Mouse (Mus musculus) granulocyte monocyte progenitor cell, adult 5-6 weeks (primary cell): ENCODE results near the gene Ap2m1. TPM values are rescaled to one million over a fixed set of nuclear protein-coding genes. Genes with fewer than 3 reads are reported as not detected.
"Not testable (repeated sequence)": the region's sequence is repeated elsewhere in the genome, so short reads cannot be mapped to it uniquely, and the experiment has no call there.

Experiments
- ATAC-seq: replicated peaks from 2 replicates; pipeline ENCODE4 v1.8.0; 2016; ENCODE audit warnings: mild to moderate bottlenecking, moderate TSS enrichment, inconsistent platforms; ENCODE audit not compliant: poor library complexity, severe bottlenecking
- total RNA-seq, 2 experiments: library from RNA; stranded (forward) in 1 of 2; stranded (reverse) in 1 of 2; fragments of 200-712, 200-1000 nt in 1 of 2; fragments of >200 nt in 1 of 2; fragmentation: Nextera tagmentation in 1 of 2; gene quantifications; 2 replicates each; pipeline ENCODE4 v1.2.3; 2014 to 2017

Ap2m1 gene
- total RNA-seq (2014; fragmentation: Nextera tagmentation): 206 and 247 TPM in 2 replicates
- 175 and 225 TPM in 2 replicates for total RNA-seq (2017)

- peak; percentile 89 for ATAC-seq
Observed at GRCm38 (mm10) chr16:20535296-20536080, at the start of gene Ap2m1. Gene Ap2m1, plus strand, starts transcription at chr16:20535478.

DNA sequence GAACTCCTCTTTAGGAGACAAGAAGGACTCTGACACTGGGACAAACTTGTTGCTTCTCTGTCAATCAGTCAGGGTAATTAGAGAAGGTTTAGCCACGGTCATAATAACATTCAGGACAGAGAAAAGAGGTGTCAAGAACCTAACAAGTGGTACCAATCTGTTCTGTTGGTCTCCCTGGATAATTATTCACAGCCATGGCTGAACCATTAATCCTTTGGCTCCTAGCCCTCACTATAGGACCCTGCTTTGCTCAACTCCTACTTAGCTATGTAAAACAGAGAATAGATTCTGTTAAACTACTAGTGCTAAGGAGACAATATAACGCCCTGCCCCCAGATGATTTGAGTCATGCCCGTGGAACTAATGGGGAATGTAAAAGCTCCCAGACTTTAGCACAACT, 49.2 kb upstream of the Ap2m1 start:
- no peak for ATAC-seq

DNA sequence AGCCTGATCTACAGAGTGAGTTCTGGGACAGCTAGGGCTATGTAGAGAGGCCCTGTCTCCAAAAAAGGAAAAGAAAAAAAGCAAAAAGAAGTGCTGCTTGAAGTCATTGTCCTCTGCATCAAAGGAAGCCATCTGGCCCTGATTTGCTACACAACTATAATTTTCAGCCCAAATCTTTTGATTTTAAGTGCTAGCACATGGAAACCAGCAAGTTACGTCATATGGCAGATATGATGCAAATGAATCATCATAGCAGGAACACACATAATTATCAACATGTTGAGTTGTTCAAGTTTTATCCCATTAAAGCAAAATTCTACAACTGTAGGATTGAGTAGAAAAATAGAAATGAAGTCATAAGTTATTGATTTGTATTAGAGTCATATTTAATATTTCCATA, 47.1 kb upstream of the Ap2m1 start:
- no peak for ATAC-seq

- ATAC-seq: not testable (repeated sequence)
Observed at GRCm38 (mm10) chr16:20488751-20489150, 46.5 kb upstream of the Ap2m1 start.

GRCm38 (mm10) chr16:20489233-20489632, 46.0 kb upstream of the Ap2m1 start:
- no peak for ATAC-seq

- no peak for ATAC-seq
Observed at GRCm38 (mm10) chr16:20490581-20490980, 44.7 kb upstream of the Ap2m1 start.

DNA sequence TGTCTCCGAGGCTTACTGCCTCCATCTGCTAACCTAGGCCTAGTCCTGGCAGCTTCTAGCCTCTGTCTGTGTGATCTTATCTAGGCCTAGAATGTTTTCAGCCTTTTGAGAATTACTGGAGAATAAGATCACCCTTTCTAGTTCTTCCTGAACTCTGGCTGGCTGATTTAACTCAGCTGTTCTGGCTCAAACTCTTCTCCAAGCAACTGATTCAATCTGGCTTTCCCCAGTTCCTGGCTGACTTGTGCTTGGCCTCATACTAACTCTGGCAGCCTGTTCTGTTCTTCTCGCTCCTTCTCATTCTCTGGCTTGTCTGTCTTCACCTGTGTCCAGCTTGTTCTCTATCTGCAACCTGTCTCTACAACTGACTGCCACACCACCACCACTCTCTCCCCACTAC, 44.0 kb upstream of the Ap2m1 start:
- no peak for ATAC-seq

GRCm38 (mm10) chr16:20493452-20493851, 41.8 kb upstream of the Ap2m1 start:
- no peak for ATAC-seq

DNA sequence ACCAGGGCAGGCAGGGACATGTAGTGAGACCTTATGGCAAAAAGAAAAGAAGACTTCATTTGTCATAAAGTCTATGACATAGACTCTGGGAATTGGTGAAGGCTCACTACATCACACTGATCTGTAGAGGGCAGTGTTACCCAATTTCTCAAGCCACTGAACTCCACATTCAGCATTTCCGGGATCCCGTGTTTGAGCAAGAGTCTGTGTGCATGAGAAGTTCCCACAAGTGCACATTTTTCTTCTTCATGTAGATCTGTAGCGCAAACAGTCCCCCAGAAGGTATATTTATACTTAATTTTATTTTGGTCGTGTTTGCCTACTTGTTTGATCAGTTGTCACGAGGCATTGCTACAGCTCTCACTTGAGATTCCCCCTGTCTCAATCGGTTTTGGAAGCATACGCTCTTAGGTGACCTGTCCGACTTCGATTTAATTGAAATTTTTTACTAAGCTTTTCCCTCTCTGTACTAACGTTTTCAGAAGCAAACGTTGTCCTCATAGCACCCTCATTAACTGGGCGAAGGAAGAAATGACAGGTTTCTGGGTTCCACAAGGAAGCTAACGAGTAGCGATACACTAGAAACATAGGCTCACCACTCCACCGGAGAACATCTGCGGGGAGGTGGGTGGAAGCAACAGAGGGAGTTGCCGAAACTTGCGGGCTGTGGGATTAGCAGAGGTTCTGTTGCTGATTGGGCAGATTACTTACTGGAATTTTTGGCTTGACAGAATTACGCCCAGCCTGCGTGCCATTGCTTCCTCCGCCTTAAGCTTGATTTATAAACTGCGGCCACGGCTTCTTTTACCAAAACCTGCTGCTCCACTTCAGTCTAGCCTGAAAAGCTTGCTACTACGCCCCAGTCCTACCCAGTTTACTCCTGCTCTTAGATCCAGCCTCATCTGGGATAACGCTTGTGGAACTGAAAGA, 38.3 kb upstream of the Ap2m1 start:
- ATAC-seq: peak; percentile 78

- ATAC-seq: no peak
Observed at GRCm38 (mm10) chr16:20497980-20498676, 37.1 kb upstream of the Ap2m1 start.

GRCm38 (mm10) chr16:20498677-20499475, 36.4 kb upstream of the Ap2m1 start, which contains the start of gene Eif2b5:
Gene Eif2b5, plus strand, starts transcription at chr16:20498817.
- peak; percentile 93 for ATAC-seq

- no peak for ATAC-seq
Observed at GRCm38 (mm10) chr16:20506000-20506399, 29.3 kb upstream of the Ap2m1 start.

- ATAC-seq: no peak; the same call in 1 of the 2 replicates
Observed at GRCm38 (mm10) chr16:20509349-20509748, 25.9 kb upstream of the Ap2m1 start.

DNA sequence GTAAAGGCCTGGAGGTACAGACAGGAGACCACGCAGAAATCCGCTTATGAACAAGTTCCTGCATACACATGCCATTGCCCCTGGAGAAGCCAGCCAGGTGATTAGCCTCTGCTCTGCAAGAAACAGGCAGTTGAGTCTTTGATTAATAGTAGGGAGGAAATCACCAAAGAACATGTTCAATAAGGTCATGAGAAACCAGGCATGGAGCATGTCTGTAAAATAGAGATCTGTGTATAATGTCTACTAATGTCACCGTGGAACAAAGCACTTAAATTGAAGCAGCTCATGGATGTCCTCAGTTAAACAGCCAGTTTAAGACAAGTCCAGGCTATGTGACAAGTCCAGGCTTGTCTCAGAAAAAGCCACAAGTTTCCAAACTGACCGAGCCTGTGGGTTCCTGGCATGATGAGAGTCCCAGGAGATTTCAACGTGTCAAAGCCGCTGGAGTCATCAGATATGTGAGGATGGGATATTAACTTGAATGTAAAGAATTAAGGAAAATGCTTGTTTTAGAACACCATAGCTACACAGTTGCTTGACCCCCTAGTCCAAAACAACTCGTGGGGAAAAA, 23.9 kb upstream of the Ap2m1 start:
- ATAC-seq: no peak

- ATAC-seq: no peak
Observed at GRCm38 (mm10) chr16:20516032-20516431, 19.2 kb upstream of the Ap2m1 start.

DNA sequence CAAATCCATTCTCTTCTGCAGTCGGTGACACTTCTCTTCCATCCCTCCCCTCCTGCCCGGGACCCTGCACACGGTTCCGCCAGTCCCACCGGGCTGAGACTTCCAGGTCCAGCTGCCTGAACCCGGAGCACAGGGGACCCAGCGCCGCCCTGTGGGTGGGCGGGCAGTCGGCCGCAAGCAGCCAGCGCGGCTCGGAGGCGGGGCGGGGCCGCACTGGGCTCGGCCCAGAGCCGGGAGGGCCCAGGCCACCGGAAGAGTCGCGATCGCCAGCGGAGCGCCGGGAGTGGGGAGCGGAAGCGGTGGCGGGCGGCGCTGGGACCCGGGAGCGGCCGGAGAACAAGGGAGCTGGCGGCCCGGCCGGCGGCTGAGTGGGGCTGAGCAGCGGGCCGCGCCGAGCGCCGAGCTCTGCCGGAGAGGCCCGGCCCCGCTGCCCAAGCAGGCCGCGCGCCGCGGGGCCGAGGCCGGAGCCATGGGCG, 18.5 kb upstream of the Ap2m1 start, which contains the start of gene Dvl3:
Gene Dvl3 (plus strand): TSS at position 257 of the 476 bp plus-strand sequence.
- ATAC-seq: peak; percentile 96

DNA sequence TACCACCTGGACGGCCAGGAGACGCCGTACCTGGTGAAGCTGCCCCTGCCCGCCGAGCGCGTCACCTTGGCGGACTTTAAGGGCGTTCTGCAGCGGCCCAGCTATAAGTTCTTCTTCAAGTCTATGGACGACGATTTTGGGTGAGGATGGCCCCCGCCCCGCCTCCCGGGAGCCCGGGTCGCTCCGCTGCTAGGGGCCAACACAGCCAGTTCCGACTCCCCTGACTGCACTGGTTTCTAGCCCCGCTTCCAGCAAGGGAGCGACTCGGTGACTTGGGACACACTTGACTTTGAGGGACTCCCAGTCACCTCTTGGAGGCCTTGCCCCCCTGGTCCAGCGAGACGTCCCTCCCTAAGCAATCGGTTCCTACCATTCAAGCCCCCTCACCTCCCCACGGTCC, 18.1 kb upstream of the Ap2m1 start:
- peak; percentile 36; the same call in 1 of the 2 replicates for ATAC-seq

DNA sequence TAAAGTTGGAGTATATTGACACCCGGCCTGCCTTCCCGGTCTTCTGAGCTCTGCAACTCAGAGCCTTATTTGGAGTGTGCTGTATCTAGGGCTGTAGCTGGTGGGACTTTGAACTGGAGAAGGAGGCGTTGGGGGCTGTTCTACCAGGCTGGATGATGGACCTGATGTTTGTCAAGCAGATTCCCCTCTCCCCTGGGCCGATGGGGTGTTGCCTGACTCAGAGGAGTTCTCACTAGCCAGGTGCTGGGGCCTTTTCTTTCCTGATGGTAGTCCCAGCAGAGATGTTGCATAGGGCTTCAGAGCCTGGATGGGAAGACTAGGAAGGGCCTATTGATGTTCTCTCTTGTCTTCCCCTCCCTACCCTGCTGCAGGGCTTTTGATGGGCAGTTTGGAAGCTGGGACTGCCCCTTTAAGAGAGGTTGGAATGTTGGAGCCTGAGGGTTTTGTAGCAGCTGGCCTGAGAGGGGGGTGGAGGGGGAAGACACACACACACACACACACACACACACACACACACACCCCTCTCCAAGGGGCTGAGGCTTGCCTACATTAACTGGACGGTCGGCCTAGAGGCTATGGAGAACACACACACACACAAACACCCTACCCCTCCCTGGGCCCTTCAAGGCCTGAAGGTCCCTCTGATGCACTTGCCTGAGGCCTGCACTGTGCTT, 17.4 kb upstream of the Ap2m1 start:
- ATAC-seq: 0 out of 2 replicates have a peak, but pooled peaks have one; percentile 3
